Mouse (Mus musculus): Measurements from ENCODE around the gene Olfr631. TPM values are rescaled to one million over a fixed set of nuclear protein-coding genes. Genes with fewer than 3 reads are reported as not detected.
A peak's percentile ranks its signal among the peaks of the same experiment; 100 is the strongest.
"Not testable (repeated sequence)": the region's sequence is repeated elsewhere in the genome, so short reads cannot be mapped to it uniquely, and the experiment has no call there.

Olfr631 gene
- polyA plus RNA-seq, 2 experiments: not detected

DNA sequence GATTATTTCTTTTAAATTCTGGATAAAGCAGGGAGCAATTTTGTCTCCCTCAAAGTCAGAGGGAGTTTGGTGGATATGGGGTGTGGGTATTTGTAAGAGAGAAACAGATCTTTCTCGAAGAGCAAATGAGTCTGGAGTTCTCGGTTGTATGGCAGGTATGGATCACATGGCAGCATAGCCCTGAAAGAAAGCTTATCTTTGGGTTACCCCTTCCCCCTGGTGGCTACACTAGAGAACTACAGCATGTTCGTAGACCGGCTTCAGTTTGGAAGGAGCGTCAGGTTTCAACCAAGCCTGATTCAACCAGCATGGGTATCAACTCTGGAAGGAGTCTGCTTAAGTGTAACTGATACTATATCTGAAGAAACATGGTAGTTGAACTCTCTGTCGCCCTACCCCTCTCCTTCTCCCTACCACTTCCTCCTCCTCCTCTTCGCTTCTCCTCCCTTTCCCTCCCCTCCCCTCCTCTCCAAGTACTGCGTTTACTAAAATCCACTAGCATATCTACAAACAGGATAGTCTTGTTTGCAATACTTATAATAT is 15.6 kb upstream of the Olfr631 start:
- peak; percentile 14 for DNase-seq (ENCODE audit: low spot score)
- no peak overlapping the region for H3K9ac ChIP-seq (ENCODE audit: low read depth, low read length, severe bottlenecking)
- H3K4me2 ChIP-seq (replicated peaks; ENCODE audit: low read depth, low read length, severe bottlenecking): no peak overlapping the region
- no peak overlapping the region for H3K27ac ChIP-seq (replicated peaks; ENCODE audit: low read depth, low read length)
- no peaks in the 10 kb centered on the region for H3K27me3 ChIP-seq (ENCODE audit: control insufficient read depth, insufficient read depth, low read length)
- TF ChIP-seq POLR2A (IDR thresholded peaks at IDR 0.05; ENCODE audit: borderline replicate concordance, extremely low read depth, insufficient read depth, insufficient read length): no peak
- H3K4me3 ChIP-seq (replicated peaks; ENCODE audit: low read length): no peak overlapping the region
- no peaks in the 10 kb centered on the region for H3K9me3 ChIP-seq (ENCODE audit: control insufficient read depth, low read length)
- no peaks in the 10 kb centered on the region for H3K4me1 ChIP-seq (ENCODE audit: control insufficient read depth, insufficient read depth, low read length)
- ATAC-seq (ENCODE audit: low FRiP score, low read depth): no peak
- 40% methylated on average over 8 of the region's 8 CpGs for WGBS
- no peaks in the 10 kb centered on the region for H3K36me3 ChIP-seq (ENCODE audit: control insufficient read depth, insufficient read depth, low read length)

DNA sequence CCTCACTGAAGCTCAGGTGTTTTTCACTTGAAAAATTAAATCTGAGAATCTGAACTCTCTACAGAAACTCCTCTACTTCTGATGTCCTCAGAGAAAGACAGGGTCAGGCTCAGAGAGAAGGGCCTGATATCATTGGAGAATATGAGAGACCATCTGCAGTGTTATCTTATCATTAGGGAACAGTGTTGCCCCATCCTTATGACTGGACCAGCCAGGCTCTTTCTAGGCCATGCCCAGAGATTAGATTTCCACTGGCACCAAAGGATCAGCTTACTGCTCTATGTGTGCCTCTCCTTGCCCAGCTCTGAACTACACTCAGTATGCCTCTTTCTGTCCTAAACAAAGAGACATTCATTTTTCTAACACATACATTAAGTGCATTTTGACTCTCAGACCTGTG is 13.3 kb upstream of the Olfr631 start:
- Histone ChIP-seq H3K9ac (ENCODE audit: low read depth, low read length, severe bottlenecking) (no peak overlapping the region), H3K27ac (replicated peaks; ENCODE audit: low read depth, low read length) (no peak overlapping the region), H3K4me1 (ENCODE audit: control insufficient read depth, insufficient read depth, low read length) (no peaks in the 10 kb centered on the region), H3K27me3 (ENCODE audit: control insufficient read depth, insufficient read depth, low read length) (no peaks in the 10 kb centered on the region), H3K9me3 (ENCODE audit: control insufficient read depth, low read length) (no peaks in the 10 kb centered on the region), H3K36me3 (ENCODE audit: control insufficient read depth, insufficient read depth, low read length) (no peaks in the 10 kb centered on the region), H3K4me2 (replicated peaks; ENCODE audit: low read depth, low read length, severe bottlenecking) (no peak overlapping the region), H3K4me3 (replicated peaks; ENCODE audit: low read length) (no peak overlapping the region)
- ATAC-seq (ENCODE audit: low FRiP score, low read depth) (no peak), DNase-seq (ENCODE audit: low spot score) (no peak)
- TF ChIP-seq POLR2A (IDR thresholded peaks at IDR 0.05; ENCODE audit: borderline replicate concordance, extremely low read depth, insufficient read depth, insufficient read length): no peak

DNA sequence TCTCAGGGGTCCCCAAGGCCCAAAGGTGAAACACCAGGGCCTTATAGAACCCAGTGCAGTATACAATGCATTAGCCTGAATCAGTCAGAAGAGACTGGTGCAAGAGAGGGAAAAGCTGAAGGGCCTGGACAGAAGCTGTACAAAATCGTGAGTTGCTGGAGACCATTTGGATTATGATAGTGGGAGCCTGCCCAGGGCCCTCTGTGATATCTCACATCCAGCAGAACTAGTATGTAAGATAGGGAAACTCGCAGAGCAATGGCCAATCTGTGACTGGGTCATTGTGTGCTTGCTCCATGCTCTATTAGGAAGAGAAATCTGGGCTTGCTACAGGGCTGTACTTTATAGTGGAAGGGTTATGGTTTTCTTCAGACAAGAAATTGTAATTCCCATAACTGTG is 5.6 kb downstream of the Olfr631 start, which contains the start of gene Olfr632:
Olfr632 (plus strand) TSS at position 84 of the 400 bp plus-strand sequence.
- no peak for TF ChIP-seq POLR2A (IDR thresholded peaks at IDR 0.05; ENCODE audit: borderline replicate concordance, extremely low read depth, insufficient read depth, insufficient read length)
- ATAC-seq (ENCODE audit: low FRiP score, low read depth): no peak
- no peaks in the 10 kb centered on the region for H3K36me3 ChIP-seq (ENCODE audit: control insufficient read depth, insufficient read depth, low read length)

DNA sequence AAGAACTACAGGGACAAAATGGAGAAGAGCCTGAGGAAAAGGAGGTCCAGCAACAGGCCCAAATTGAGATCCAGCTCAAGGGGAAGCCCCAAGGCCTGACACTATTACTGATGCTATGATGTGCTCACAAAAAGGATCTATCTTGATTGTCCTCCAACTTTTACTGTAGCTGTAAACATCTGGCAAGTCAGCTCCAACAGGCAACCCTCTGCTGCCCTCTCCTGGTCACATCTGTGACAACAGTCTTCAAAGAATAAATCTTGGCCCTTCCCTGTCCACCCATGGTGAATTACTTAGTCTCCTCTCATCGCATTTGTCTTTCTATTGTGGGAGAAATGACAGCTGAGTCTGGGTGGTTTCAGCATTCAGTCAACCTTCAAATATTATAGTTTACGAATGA is 14.1 kb downstream of the Olfr631 start:
- no peak overlapping the region for H3K27ac ChIP-seq (replicated peaks; ENCODE audit: low read depth, low read length)
- DNase-seq (ENCODE audit: low spot score) (peak; percentile 59), ATAC-seq (ENCODE audit: low FRiP score, low read depth) (no peak)
- H3K27me3 ChIP-seq (ENCODE audit: control insufficient read depth, insufficient read depth, low read length): no peaks in the 10 kb centered on the region
- no peak overlapping the region for H3K4me2 ChIP-seq (replicated peaks; ENCODE audit: low read depth, low read length, severe bottlenecking)
- no peak overlapping the region for H3K9ac ChIP-seq (ENCODE audit: low read depth, low read length, severe bottlenecking)
- no peaks in the 10 kb centered on the region for H3K36me3 ChIP-seq (ENCODE audit: control insufficient read depth, insufficient read depth, low read length)
- no peaks in the 10 kb centered on the region for H3K4me1 ChIP-seq (ENCODE audit: control insufficient read depth, insufficient read depth, low read length)
- WGBS: 34% methylated on average over 2 of the region's 2 CpGs
- no peak for TF ChIP-seq POLR2A (IDR thresholded peaks at IDR 0.05; ENCODE audit: borderline replicate concordance, extremely low read depth, insufficient read depth, insufficient read length)
- H3K9me3 ChIP-seq (ENCODE audit: control insufficient read depth, low read length): no peaks in the 10 kb centered on the region
- H3K4me3 ChIP-seq (replicated peaks; ENCODE audit: low read length): no peak overlapping the region

More for the DNA sequence above, 5.6 kb downstream of the Olfr631 start, which contains the start of gene Olfr632:
- Histone ChIP-seq H3K9ac (ENCODE audit: low read depth, low read length, severe bottlenecking) (no peak within 1 kb of the TSS), H3K4me1 (ENCODE audit: control insufficient read depth, insufficient read depth, low read length) (no peaks in the 10 kb centered on the region), H3K4me3 (replicated peaks; ENCODE audit: low read length) (no peak within 1 kb of the TSS), H3K4me2 (replicated peaks; ENCODE audit: low read depth, low read length, severe bottlenecking) (no peak within 1 kb of the TSS), H3K9me3 (ENCODE audit: control insufficient read depth, low read length) (no peaks in the 10 kb centered on the region), H3K27ac (replicated peaks; ENCODE audit: low read depth, low read length) (no peak within 1 kb of the TSS), H3K27me3 (ENCODE audit: control insufficient read depth, insufficient read depth, low read length) (no peaks in the 10 kb centered on the region)
- 68% methylated on average over 2 of the region's 2 CpGs for WGBS
- no peak for DNase-seq (ENCODE audit: low spot score)

DNA sequence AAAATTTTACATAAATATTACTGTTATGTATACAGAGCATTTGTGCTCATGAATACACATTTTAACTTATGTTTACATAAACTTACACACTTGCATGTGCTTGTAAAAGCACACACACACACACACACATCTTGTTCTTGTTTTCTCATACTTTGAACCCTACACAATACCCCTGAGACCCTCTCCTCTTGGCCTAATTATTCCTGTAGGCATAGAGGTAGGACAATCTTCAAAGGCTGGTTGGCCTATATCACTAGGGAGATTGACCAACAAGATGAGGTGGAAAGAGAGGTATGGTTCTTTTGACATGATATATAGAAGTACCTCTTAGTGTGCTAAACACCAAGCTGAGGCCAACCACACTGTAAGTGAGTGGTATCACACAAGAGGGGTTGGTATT is 15.5 kb downstream of the Olfr631 start, which contains the start of gene Olfr633:
Olfr633 (plus strand) TSS at position 301 of the 400 bp plus-strand sequence.
- Histone ChIP-seq H3K4me2 (replicated peaks; ENCODE audit: low read depth, low read length, severe bottlenecking) (no peak within 1 kb of the TSS), H3K4me3 (replicated peaks; ENCODE audit: low read length) (no peak within 1 kb of the TSS), H3K27ac (replicated peaks; ENCODE audit: low read depth, low read length) (no peak within 1 kb of the TSS), H3K9me3 (ENCODE audit: control insufficient read depth, low read length) (no peaks in the 10 kb centered on the region), H3K4me1 (ENCODE audit: control insufficient read depth, insufficient read depth, low read length) (no peaks in the 10 kb centered on the region), H3K9ac (ENCODE audit: low read depth, low read length, severe bottlenecking) (no peak within 1 kb of the TSS), H3K27me3 (ENCODE audit: control insufficient read depth, insufficient read depth, low read length) (no peaks in the 10 kb centered on the region), H3K36me3 (ENCODE audit: control insufficient read depth, insufficient read depth, low read length) (no peaks in the 10 kb centered on the region)
- no peak for TF ChIP-seq POLR2A (IDR thresholded peaks at IDR 0.05; ENCODE audit: borderline replicate concordance, extremely low read depth, insufficient read depth, insufficient read length)
- no peak for ATAC-seq (ENCODE audit: low FRiP score, low read depth)
- DNase-seq (ENCODE audit: low spot score): no peak

DNA sequence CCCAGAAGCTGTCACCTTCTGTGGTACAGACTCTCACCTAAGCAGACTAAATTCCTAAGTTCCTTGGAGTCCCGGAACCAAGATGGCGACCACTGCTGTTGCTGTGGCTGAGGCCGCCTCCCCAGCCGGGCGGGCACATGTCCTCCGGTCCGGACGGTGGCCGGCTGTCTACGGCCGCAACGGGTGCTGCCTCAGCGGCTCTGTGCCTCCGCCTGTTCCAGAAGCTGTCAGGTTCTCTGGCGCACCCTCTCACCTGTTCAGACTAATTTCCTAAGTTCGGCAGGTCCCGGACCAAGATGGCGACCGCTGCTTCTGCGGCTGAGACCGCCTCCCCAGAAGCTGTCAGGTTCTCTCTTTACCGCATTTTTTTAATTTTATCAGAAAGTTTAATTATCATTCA is 38.2 kb downstream of the Olfr631 start:
- not testable (repeated sequence) for H3K4me1 ChIP-seq (ENCODE audit: control insufficient read depth, insufficient read depth, low read length); H3K9ac ChIP-seq (ENCODE audit: low read depth, low read length, severe bottlenecking); H3K4me3 ChIP-seq (replicated peaks; ENCODE audit: low read length); H3K27me3 ChIP-seq (ENCODE audit: control insufficient read depth, insufficient read depth, low read length); H3K36me3 ChIP-seq (ENCODE audit: control insufficient read depth, insufficient read depth, low read length); H3K27ac ChIP-seq (replicated peaks; ENCODE audit: low read depth, low read length); DNase-seq (ENCODE audit: low spot score); H3K9me3 ChIP-seq (ENCODE audit: control insufficient read depth, low read length); H3K4me2 ChIP-seq (replicated peaks; ENCODE audit: low read depth, low read length, severe bottlenecking); ATAC-seq (ENCODE audit: low FRiP score, low read depth)
- WGBS: 93% methylated on average over 22 of the region's 22 CpGs
